Mouse (Mus musculus): ENCODE results near the gene Shkbp1. TPM values are rescaled to one million over a fixed set of nuclear protein-coding genes. Genes with fewer than 3 reads are reported as not detected.
A peak's percentile ranks its signal among the peaks of the same experiment; 100 is the strongest.

The Shkbp1 gene
- total RNA-seq, 1 experiment from 2014 or later: 25.8 TPM

DNA sequence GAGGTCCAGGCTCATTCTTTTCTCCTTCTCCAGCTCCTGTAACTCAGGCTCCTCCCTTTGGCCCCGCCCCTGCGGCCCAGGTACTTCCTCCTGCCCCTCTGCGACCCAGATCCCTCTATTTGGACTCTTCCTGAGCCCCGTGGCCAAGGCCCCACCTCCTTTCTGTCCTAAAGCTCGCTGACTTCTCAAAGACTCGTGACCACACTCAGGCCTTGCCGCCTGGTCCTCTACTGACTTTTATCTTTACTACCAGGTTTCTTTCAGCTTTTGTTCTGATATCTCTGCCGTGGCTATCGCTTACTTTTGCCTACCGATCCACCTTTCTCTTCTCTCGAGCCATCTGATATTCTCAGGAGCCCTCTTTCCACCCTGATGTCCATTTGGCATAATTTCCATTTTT lies 12.2 kb upstream of the Shkbp1 start:
- ATAC-seq (replicated peaks; ENCODE audit: low read depth, poor library complexity, severe bottlenecking): peak; percentile 42

DNA sequence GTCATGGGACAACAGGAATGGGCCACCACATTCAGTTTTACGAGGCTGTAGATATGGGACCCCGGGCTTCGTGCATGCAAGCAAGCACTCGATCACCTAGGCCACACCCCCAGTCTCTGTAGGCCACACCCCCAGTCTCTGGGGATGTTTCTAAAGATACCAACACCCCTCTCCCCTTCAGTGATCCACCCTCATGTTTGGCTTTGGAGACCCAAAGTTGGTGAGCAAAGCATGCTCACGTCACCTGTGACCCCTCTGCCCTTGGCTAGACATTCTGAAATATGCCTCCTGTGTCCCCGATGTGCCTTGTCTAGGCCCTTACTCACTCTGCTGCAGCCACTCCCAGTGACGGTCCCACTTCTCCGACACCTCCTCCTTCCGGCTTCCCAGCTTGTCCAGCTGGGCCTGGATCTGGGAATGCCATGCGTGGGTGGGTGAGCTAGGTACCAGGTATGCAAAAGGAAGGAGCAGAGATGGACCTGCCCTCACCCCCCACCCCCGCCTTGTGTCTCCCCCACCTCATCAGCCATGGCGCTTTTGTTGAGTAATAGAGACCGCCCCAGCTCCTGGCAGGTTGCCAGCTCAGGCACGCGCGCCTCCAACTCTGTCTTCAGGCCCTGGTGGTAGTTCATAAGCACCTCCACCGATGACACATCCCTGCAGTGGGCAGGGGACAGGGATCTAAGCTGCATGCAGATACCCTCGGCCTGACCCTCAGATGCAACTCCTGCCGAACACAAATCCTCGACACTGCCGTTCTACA lies 10.4 kb upstream of the Shkbp1 start:
- no peak for ATAC-seq (replicated peaks; ENCODE audit: low read depth, poor library complexity, severe bottlenecking)

DNA sequence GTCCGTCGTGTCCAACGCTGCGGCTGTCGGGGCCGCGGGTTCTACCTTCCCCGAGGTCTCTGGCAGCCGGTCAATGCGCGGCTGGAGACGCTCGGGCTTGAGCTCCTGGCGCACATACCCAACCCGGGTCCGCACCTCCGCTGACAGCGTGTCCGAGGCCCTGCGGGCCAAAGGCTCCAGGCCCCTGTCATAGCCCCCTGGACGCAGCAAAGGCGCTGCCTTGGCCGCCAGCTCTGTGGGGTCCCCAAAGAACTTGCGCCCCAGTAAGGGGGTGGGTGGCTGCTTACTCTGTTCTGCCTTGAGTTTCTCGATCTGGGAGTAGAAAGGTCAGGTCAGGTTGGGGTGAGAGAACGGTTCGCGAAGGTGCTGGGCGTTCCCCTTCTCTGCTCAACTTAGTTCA lies 8.6 kb upstream of the Shkbp1 start:
- ATAC-seq (replicated peaks; ENCODE audit: low read depth, poor library complexity, severe bottlenecking): no peak

DNA sequence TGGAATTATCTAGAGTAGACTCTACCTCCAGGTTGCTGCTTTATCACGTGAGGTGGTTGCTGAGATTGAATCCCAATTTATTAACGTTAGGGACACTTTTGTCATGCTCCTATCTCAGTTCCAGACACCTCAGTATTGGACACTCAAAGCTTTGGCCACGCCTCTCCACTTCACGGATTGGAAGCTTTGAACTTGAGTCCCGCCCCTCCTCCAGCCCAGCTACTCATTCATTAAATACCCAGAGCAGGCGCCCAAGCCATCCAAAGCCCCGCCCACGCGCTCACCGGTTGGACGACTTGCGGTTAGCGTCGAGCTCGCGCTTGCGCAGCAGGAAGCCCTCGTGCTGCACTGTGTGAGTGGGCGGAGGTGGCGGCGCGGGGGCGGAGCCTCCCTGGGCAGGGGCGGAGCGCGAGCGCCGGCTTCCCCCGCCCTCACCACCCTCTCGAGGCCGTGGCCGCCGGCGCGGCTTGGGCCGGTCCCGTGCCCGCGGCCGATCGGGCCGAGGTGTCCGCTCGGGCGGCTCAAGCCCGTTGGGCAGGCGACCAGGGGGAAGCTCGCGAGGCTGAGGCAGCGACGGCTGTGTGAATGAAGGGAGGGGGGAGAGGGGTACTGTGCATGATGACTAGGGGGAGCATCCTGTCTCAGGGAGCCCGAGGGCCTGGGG lies 5.6 kb upstream of the Shkbp1 start:
- peak; percentile 82 for ATAC-seq (replicated peaks; ENCODE audit: low read depth, poor library complexity, severe bottlenecking)

DNA sequence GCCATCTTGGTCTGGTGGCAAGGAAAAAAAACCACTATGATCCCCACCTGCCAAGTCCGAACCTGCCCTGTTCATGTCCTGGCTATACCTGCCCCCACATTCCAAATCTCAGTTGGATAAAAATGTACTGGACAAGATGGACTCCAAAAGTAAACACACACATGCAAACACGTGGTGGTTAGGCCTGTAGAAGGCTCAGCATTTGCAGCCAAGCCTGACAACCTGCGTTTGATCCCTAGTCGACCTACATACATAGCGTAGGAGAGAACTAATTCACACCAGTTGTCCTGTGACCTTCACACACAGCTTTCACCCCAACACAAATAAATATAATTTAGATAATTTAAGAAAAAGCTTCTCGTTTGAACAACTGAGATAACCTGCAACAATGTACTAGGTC lies 4.9 kb upstream of the Shkbp1 start:
- ATAC-seq (replicated peaks; ENCODE audit: low read depth, poor library complexity, severe bottlenecking): no peak

DNA sequence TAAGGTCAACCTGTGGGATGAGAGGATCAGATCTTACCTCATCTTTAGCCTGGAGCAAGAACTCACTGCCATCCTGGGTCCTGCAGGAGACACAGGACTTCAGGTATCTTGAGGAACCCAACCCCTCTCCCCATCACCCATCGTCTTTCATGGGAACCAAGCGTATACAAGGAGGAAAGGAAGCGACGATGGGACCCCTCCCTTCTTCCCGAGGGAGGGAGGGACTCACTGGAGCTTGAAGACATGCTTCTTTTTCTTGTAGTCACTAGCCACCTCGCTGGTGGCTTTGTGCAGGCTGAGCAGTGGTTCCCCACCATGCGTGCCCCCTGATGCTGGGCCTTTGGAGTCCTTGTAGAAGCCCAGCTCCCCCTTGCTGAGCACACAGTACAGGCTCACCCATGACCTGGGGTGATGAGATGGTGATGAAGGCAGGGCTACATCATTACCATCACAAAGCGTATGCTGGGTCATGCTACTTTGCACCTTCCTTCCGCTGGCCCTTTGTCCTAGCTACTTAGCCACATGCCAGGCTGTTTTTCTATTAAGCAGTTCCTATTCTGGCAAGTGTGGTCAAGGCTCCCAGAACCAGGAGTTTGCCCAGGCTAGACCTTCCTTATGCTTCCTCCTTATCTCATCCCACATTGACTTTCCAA lies 4.0 kb upstream of the Shkbp1 start:
- ATAC-seq (replicated peaks; ENCODE audit: low read depth, poor library complexity, severe bottlenecking): no peak

DNA sequence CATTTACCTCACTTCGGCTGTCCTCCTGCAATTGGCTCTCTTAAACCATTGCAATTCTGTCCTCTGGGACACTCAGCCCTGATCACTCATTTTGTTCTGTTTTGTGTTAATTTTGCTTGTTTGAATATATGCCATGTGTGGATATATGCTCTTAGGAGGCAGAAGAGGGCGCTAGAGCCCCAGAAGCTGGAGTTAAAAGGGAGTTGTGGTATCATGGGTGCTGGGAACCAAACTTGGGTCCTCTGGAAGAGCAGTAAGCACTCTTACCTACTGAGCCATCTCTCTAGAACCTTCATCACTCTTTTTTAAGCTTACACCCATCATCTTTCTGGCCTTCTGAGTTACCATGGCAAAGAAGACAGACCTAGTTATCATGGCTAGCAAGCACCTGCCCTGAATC lies 3.3 kb upstream of the Shkbp1 start:
- no peak for ATAC-seq (replicated peaks; ENCODE audit: low read depth, poor library complexity, severe bottlenecking)

DNA sequence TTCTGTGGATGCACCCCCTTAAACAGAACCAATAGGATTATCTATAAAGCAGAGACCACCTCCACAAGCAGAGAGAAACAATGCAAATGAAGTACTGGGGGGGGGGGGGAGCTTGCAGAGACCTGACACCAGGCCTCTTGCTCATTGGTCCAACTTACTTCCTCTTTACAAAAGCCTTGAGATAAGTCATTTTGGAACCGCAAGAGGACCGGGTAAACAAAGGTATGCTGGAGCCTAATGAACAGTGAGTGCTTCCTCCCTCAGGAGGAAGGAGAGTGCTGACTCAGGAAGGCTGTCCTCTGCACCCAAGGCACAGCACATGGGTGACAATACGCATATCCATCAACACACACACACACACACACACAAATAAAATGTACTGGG lies 1.8 kb upstream of the Shkbp1 start:
- peak; percentile 38 for ATAC-seq (replicated peaks; ENCODE audit: low read depth, poor library complexity, severe bottlenecking)

DNA sequence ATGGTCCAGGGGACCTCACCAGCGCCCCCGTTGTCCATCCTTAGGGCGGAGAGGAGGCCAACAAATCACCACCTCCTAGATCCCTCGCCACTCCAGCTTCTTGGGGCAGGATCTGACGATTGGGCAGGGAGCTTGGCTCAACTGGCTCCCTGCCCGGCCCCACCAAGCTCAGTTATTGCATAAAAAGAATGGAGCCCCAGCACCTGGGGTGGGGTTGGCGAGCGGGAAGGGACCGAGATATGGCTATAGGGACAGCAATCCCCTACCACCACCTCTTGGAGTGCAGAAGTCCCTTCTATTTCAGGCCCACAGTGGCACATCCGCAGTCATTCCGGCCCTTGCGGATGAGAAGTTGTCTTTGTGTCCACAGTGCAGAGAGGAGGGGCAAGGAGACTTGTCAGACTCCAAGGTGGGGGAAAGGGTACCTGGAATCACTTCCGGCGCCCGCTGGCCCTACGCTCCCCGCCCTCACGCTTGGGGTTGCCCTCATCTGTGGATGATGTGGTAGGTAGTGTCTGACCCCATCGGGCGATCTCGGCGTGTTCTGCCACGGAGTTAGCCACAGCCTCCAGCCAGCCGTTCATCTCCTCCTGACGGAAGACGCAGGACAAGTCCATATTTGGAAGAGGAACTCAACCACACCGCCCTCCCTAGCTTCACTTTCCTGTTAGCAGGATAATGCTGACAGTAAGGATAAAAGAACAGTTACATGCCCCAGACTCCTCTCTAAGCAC lies 1.2 kb upstream of the Shkbp1 start, which contains the start of gene Gm20479:
Gene Gm20479, minus strand, starts transcription at position 559 of the 734 bp plus-strand sequence.
- ATAC-seq (replicated peaks; ENCODE audit: low read depth, poor library complexity, severe bottlenecking): peak; percentile 23

DNA sequence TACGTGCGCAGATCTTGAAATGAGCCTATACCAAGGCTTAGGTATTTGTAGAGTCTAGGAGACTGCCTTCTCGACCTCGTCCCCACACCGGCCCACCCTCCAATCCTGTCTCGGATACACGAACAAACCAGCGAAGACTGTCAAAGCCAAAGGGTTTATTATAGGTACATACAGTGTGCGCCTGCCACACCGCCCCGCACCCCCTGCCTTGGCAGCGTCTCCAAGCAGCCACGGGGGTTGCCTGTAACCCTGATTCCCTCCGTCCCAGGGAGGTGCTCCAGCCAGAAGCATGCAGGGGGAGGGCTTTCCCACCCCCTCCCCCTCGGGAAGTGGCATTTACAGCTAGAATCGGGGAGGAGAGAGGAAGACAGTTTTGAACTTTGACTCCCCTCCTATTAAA lies 429 bp upstream of the Shkbp1 start:
- ATAC-seq (replicated peaks; ENCODE audit: low read depth, poor library complexity, severe bottlenecking): no peak; the same call in 1 of the 2 replicates

DNA sequence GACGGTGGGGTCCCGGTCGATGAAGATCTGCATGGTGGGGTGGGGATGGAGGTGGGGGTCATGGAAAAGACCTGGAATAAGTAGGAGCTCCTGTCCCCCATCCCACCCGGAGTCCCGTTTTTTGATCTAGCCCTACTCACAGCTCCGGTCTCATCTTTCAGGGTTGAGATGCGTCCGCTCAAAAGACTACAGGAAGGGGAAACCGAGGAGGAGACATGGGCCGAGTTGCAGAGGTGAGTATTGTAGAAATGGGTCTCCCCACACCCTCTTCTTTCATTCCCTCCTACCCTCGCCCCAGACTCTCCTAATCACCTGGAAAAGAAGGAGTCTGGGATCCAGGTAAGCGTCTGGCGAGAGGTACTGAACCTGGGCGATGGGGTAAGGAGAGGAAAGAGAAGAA lies 558 bp downstream of the Shkbp1 start:
- ATAC-seq (replicated peaks; ENCODE audit: low read depth, poor library complexity, severe bottlenecking): no peak

DNA sequence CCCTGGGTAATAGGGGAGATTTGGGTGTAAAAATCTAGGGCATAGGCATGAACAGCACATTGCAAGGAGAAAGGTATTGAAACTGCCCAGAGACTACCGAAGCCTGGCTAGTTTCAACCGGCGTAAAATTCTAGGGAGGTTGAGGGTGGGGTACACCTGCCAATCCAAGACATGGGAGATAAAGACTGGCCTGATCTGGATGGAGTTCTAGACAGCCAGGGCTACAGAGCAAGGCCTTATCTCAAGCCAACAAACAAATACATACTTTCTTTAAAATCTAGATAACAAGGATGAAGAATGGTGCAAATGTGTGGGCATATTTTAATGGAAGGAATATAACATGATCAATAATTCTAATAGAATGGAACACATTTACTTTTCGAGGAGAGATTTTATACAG lies 1.0 kb downstream of the Shkbp1 start:
- no peak for ATAC-seq (replicated peaks; ENCODE audit: low read depth, poor library complexity, severe bottlenecking)

DNA sequence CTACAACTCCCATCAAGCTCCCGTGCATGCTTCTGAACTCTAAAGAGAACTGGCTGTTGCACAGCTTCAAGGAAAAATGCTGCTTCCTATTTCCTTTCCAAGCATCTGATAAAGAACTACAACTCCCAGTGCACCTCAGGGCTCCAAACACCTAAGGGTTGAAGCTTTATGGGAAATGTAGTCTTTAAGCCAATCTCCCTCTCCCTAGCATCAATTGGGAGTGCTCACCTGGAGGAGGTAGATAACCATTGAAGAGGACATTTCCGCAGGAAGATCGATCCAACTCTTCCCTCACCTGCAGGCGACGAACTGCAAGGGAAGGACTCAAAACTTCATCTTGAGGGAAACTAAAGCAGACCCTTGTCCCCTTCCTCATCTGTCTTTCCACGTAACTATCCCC lies 1.7 kb downstream of the Shkbp1 start:
- no peak for ATAC-seq (replicated peaks; ENCODE audit: low read depth, poor library complexity, severe bottlenecking)

DNA sequence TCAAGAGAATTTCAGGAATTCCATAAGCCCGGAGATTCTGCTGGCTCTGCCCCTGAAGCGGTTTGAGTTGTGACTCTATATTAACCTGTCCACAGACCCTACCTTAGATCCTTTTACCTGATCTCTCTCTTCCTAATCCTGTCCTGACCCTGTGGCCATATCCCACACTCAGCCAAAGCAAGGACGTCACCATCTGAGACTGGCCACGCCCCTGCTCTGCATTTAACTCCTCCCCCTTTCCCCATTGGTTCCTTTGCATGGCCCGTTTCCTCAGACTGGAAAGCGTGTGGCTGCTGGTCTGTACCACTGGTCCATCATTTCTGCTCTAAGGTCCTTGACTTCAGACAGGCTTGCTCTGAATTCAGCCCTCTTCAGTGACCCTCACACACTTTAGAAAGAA lies 10.4 kb downstream of the Shkbp1 start:
- ATAC-seq (replicated peaks; ENCODE audit: low read depth, poor library complexity, severe bottlenecking): no peak

DNA sequence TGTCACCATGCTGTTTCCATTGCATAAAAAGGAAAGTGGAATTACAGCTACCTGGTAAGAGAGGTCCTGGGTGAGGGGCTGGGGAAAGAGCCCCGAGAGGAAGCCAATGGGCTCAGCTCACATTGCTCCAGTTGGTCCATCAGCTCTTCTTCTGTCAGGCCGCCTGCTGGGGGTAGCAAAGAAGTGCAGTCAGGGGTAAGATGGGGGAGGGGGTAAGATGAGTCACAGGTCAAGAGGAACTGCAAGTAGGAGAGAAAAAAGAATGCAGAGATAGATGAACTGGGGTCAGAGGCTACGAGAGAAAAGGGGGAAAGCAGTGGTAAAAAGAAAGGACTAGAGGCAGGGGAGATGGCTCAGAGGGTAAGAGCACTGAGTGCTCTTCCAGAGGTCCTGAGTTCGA lies 13.2 kb downstream of the Shkbp1 start:
- ATAC-seq (replicated peaks; ENCODE audit: low read depth, poor library complexity, severe bottlenecking): peak; percentile 88

DNA sequence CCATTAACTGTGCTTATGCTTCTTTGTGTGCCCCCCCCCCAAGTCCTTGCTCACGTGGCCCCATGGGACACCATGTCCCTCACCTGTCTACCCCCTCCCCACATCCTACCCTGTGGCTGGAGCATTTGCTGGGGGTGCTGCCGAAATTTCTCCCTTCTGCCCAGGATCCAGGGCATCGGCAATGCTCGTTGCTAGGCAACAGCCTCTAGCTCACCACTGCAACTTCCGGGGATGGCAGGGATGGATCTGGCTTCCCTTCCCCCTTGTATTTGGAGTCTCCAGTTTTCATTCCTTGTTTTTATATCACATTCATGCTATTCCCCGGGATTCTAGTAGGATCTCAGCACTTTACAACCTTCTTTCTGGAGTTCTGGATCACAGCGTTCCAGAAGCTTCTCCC lies 16.3 kb downstream of the Shkbp1 start:
- ATAC-seq (replicated peaks; ENCODE audit: low read depth, poor library complexity, severe bottlenecking): no peak

DNA sequence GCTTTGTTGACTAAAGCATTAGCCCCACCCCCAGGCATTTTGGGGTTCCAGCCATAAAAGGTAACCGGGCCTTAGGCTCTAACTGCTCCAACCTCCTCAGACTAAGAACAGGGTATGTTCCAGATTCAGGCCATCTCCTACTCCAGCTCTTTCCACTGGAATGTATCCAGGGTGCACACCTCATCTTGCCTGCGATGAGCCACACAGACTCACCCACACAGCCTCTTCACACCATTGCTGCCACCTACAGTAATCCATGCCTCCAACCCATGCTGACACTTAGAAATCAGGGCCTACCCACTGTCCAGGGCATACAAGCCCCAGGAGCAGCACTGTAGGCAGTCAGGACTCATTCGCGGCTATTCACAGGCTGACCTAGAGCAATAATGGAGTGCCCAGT lies 16.7 kb downstream of the Shkbp1 start:
- ATAC-seq (replicated peaks; ENCODE audit: low read depth, poor library complexity, severe bottlenecking): no peak

DNA sequence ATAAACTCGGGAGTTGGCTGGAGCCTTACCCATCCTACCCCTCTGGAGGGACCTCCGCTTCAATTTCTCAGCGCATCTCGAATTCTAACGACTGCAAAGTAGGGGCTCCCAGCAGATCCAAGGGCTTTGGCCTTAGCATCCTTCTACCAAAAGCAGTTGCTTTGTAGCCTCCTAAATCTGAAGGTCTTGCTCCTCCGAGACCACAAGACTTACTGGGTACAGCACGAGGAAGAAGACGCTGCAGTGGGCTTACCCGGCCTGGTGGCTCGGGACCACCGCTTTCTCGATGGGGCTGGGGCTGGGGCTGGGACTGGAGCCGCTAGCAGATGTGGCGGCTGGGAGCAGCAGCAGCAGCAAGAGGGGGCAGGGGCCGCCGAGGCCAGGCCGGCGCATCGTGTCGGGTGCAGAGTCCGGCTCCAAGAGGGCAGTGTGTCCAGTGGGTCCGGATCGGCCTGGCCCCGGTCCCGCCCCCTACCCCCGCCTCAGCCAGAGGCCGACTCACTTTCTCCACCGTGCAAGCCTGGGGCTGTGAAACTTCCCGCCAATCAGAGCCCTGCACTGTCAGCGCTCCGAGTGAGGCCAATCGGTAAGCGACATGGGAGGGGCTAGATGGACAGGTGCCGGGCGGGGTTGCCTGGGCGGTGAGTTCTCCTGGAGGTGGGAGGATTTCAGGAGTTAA lies 18.5 kb downstream of the Shkbp1 start, which contains the start of gene Ltbp4:
Gene Ltbp4, minus strand, starts transcription at position 518 of the 679 bp plus-strand sequence.
- ATAC-seq (replicated peaks; ENCODE audit: low read depth, poor library complexity, severe bottlenecking): no peak

DNA sequence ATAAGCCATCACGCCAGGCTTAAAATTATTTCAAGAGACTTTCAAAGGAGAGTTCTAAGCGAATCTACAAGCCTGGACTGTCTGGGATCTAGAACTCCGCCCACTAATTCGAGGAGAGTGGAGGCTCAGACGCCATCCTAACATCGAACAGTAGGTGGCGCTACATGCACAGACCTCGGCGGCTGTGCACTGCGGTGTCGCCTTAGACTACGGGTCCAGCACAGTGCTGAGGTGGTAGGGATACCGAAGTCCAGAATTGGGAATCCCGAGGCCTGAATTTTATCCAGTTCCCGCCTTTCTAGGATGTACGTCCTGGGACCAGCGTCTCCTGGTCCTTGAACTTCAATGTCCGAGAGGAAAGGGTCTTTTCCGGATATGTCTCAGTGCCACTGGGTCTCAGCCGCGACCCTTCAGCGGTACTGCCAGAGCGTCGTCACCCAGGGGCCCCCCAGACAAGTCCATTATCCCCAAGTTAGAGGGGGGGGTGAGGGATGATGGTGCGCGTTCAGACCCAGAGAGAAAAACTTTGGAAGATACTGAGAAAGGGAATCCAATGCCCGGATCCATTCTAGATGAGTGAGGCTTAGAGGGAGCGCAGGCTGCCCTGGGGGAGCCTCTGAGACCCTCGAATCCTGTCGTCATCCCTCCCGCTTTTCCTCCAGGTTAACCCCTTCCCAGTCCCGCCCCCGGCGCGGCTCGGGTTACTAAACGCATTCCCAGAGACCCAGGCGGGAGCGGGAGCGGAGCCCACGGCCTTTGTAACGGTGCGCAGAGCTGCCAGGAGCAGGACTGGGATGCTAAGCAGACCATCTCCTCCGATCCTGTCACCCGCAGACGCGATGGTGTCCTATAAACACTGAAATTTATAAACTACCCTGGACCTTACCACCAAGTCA lies 19.6 kb downstream of the Shkbp1 start:
- ATAC-seq (replicated peaks; ENCODE audit: low read depth, poor library complexity, severe bottlenecking): peak; percentile 61

All from common myeloid progenitor, adult 5-6 weeks (primary cell).